Mouse (Mus musculus) embryo, embryonic 10 days (tissue): ENCODE measurements around the gene Usp53.

Experiments used
- DNase-seq: peaks from one replicate; pipeline ENCODE4 v3.0.0-alpha.2; 2015; ENCODE audit warnings: low spot score

Usp53 gene

GRCm38 (mm10) chr3:122887505-122888301, 96.6 kb downstream of the Usp53 start:
- DNase-seq, result no peak
